Mouse (Mus musculus): Measurements from ENCODE around the gene Slc16a9. TPM values are rescaled to one million over a fixed set of nuclear protein-coding genes. Genes with fewer than 3 reads are reported as not detected.

Gene Slc16a9
- not detected for total RNA-seq (2023)

DNA sequence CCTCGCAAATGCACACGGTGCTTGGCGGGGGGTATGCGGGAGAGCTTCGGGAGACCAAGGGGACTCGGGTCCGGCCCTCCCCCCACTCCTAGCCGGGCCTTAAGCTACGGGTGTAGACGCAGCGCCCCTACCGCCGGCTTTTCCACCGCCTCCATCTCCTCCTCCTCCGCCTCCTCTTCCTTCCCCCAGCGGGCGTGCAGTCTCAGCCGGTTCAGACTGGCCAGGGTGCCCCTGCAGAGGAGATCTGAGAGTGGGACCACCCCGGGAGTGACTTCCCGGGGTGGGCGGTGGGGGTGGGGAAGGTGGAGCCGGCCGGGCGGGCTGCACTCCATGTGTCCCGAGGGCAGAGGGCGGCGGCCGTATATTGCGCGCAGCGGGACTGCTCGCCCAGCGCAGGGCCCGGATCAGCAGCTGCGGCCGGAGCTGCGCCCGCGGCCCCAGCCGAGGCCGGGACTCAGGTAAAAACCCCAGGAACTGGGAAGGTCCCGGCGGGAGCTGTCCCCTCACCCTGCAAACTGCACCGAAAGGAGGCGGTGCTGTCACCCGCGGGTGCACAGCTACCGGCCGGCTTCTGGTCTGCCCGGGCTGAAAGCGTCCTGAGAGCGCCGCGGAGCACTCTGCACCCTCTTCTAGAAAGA, at the start of gene Slc16a9:
Slc16a9 (plus strand) TSS at position 180 of the 638 bp plus-strand sequence.

DNA sequence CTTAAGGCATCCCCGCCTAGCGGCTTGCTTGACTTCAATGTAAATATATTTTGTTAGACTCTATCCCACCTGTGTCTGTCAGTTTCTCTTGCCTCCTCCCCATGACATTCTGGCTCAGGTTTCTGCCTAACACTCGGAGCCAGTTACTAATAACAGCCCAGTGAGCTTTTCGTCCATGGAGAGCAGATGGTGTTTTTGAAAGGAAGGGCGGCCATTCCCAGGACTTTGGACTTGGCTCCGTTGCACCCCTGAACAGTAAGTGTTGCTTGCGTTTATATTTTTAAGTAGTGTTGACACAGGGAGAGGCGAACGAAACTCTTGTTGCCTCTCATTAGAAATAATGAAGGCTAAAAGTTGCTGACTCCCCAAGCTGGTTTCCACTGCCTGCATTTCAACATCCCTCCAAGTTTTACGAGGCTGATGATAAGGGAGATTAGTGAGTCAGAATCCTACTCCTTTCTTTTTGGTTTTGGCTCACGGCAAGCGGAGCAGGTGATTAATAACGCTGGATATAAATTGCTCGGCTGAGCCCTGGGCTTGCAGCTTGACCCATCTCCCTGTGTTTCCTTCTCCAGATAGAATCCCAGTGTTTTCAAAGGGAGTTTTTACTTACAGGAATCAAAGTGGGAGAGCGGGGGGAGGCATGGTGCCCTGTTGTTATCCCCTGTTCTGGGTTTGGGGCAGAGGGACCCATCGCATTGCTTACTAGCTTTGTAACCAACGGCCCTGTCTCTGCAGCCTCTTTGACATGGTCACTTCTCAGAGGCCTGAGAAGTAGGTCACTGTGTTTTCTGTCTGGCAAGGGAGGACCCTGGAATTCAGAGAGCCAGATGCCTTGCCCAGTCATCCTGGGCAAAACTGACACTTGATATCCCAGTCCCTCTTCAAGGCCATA, 40.1 kb upstream of the Slc16a9 start, which contains the start of gene Mrln:
Mrln (plus strand) TSS at position 160 of the 895 bp plus-strand sequence.

Other genes with a start within 250 kb of the Slc16a9 start
- gene Ccdc6, start 148.0 kb upstream of the Slc16a9 start, total RNA-seq (2023): 10 to 100 TPM; 17.5 to 20.4 TPM
- not detected for gene Mrln, start 40.4 kb upstream of the Slc16a9 start, total RNA-seq (2023)
- not detected for gene Fam13c, start 195.4 kb downstream of the Slc16a9 start, total RNA-seq (2023)